Mouse (Mus musculus): ENCODE measurements around the gene Cenpc1. TPM values are rescaled to one million over a fixed set of nuclear protein-coding genes. Genes with fewer than 3 reads are reported as not detected.

The Cenpc1 gene
- 16.3 and 18.9 TPM in 2 replicates for total RNA-seq (2023)

DNA sequence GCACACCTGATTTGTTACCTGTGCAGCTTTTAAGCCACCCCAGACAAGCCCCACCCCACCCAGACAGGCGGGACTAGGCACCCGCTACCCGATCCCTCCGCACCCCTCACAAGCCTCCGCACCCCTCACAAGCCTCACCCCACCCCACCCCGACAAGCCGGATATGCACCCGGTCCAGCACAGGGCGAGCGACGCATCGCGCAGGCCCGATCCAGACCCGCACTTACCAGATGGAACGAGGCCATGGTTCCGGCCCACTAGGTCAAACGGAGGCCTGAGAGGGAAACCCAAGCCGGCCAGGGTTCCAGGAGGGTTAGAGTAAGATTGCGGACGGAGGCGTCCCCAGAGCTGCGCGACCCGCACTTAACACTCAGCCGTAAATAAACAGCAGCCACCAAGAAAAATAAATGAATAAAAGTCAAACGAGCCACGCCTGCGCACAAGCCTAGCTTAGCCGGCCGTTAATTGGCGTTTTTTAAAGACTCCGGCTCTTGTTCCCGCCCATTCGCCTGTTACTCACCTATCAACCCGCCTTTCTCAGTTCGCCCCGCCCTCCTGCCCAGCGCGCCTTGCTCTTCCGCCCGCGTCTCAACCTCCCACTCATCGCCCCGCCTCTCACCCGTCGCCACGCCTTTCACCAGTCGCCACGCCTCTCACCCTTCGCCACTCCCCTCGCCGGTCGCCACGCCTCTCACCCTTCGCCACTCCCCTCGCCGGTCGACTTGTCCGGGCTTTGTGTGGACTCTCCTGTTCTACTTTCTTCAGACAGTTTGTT lies at the start of gene Cenpc1:
Gene Cenpc1, minus strand, starts transcription at position 483 of the 775 bp plus-strand sequence.

DNA sequence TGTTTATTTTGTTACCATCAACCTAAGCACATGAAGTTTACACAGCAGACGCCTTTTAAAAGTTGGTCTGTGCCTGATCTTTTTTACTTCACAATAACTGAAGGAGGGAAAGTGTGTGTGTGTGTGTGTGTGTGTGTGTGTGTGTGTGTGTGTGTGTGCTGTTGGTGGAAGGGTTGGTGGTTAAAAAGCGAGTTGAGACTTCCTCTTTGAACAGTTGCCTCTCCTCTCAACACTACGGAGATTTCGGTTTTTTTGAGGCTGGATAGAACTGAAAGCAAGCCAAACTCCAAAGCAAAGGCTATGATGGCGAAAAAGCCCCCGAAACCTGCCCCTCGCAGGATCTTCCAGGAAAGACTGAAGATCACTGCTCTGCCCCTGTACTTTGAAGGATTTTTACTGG lies 6.2 kb upstream of the Cenpc1 start, which contains the start of gene Stap1:
Gene Stap1, plus strand, starts transcription at position 209 of the 400 bp plus-strand sequence.

Other genes starting within 250 kb of the Cenpc1 start
- gene Stap1, start 6.2 kb upstream of the Cenpc1 start, total RNA-seq (2023): 49.3 and 61.0 TPM in 2 replicates
- gene Uba6, start 107.2 kb upstream of the Cenpc1 start, total RNA-seq (2023): 9.0 and 13.6 TPM in 2 replicates
- not detected in 2 replicates for gene Gnrhr, start 132.3 kb upstream of the Cenpc1 start, total RNA-seq (2023)
- not detected in 2 replicates for gene Tmprss11c, start 223.7 kb upstream of the Cenpc1 start, total RNA-seq (2023)